Mouse (Mus musculus) forebrain, embryonic 14.5 days (tissue): Measurements from ENCODE around the gene Sarnp. TPM values are rescaled to one million over a fixed set of nuclear protein-coding genes. Genes with fewer than 3 reads are reported as not detected.
A peak's percentile ranks its signal among the peaks of the same experiment; 100 is the strongest.

ENCODE experiments used
- ATAC-seq: fragments of 200-750 bp; cut with Nextera tagmentation; 2 replicates; pipeline ENCODE4 v1.8.0; 2017; ENCODE audit warnings: mild to moderate bottlenecking, moderate library complexity
- DNase-seq: peaks from one replicate; pipeline ENCODE4 v3.0.0-alpha.2; 2015; ENCODE audit warnings: low spot score
- H3K27ac ChIP-seq: fragments of 300-500 bp; sonication (generic); 2 replicates; pipeline ENCODE4 v1.5.1; 2014; ENCODE audit warnings: low read depth, mild to moderate bottlenecking, control low read depth, low read length, moderate library complexity
- H3K27me3 ChIP-seq: fragments of 300-500 bp; sonication (generic); replicated peaks from 2 replicates; pipeline ENCODE4 v1.6.1; 2014; ENCODE audit warnings: low read length, control low read depth, mixed read lengths; ENCODE audit not compliant: control insufficient read depth, insufficient read depth
- H3K36me3 ChIP-seq: fragments of 300-500 bp; sonication (generic); 2 replicates; pipeline ENCODE4 v1.6.1; 2014; ENCODE audit warnings: low read length, control low read depth; ENCODE audit not compliant: control insufficient read depth, insufficient read depth
- H3K4me1 ChIP-seq: fragments of 300-500 bp; sonication (generic); 2 replicates; pipeline ENCODE4 v1.6.1; 2014; ENCODE audit warnings: antibody characterized with exemption, low read length, control low read depth; ENCODE audit not compliant: control insufficient read depth, insufficient read depth
- H3K4me2 ChIP-seq: fragments of 300-500 bp; sonication (generic); 2 replicates; pipeline ENCODE4 v1.6.1; 2014; ENCODE audit warnings: mild to moderate bottlenecking, control low read depth, low read length
- H3K4me3 ChIP-seq: fragments of 300-500 bp; sonication (generic); 2 replicates; pipeline ENCODE4 v1.5.1; 2014; ENCODE audit warnings: low read depth, low read length, control low read depth
- H3K9ac ChIP-seq: fragments of 300-500 bp; sonication (generic); 2 replicates; pipeline ENCODE4 v1.6.1; 2014; ENCODE audit warnings: mild to moderate bottlenecking, low read length, control low read depth, moderate library complexity
- H3K9me3 ChIP-seq: fragments of 300-500 bp; sonication (generic); replicated peaks from 2 replicates; pipeline ENCODE4 v1.6.1; 2016; ENCODE audit warnings: low read length, control low read depth, mixed read lengths; ENCODE audit not compliant: control insufficient read depth
- WGBS: fragments of 180-500 bp; shearing (Covaris S2); extraction: QIAGEN DNeasy Blood & Tissue Kit; methylation state at CpG from one replicate; pipeline ENCODE4 v1.1.7; 2014; 5-methylcytosine and 5-hydroxymethylcytosine counted together
- polyA plus RNA-seq: library from polyadenylated mRNA; unstranded; fragments of >200 nt; fragmentation: Nextera tagmentation; extraction: Ambion mirVana; gene quantifications from 2 replicates; pipeline ENCODE4 v1.2.1, GENCODE M21; 2014

Gene Sarnp
- polyA plus RNA-seq, 1 experiment from 2014 or later, result 218 TPM

DNA sequence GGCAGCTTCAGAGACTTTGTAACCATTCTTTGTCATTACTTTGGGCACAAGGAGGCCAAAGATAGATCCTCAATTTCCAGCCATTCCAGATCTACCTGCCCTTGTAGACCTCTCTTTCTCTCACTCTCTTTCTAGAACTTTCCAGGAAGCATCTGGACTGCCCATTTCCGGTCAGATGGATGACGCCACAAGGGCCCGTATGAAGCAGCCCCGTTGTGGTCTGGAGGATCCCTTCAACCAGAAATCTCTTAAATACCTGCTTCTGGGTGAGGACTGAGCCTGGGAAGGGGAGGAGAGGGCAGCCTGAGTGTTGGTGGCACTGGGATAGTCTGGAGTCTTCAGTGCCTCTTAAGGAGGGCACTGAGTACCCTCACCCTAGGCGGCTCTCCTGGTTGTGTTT, 22.7 kb upstream of the Sarnp start:
- H3K9ac ChIP-seq, result no peak overlapping the region
- no peak for ATAC-seq

DNA sequence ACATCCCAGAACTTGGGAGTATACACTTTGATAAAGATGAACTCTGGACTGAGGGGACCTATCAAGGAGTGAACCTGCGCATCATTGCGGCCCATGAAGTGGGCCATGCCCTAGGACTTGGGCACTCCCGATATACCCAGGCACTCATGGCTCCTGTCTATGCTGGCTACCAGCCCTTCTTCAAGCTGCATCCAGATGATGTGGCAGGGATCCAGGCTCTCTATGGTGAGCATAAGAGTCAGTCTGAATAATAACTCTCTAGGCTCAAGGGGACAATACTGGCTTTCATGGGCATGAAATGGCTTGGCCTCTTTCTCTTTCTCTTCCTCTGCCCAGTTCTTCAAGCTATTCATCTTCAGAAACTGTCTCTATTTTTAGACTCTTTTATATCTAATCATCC, 21.6 kb upstream of the Sarnp start:
- WGBS, result 91% methylated on average over 3 of the region's 3 CpGs
- Histone ChIP-seq H3K27me3 (no peaks in the 10 kb centered on the region), H3K4me3 (no peak overlapping the region), H3K9me3 (no peaks in the 10 kb centered on the region), H3K4me2 (no peak overlapping the region), H3K27ac (no peak overlapping the region), H3K9ac (no peak overlapping the region), H3K36me3 (peaks cover 7% of the 10 kb centered on the region; the same call in 1 of the 2 replicates), H3K4me1 (no peaks in the 10 kb centered on the region)
- no peak for ATAC-seq
- DNase-seq, result no peak

More for the DNA sequence above, 22.7 kb upstream of the Sarnp start:
- WGBS, result 95% methylated on average over 5 of the region's 5 CpGs
- DNase-seq, result no peak
- Histone ChIP-seq H3K4me1 (no peaks in the 10 kb centered on the region), H3K27ac (no peak overlapping the region), H3K27me3 (no peaks in the 10 kb centered on the region), H3K36me3 (no peaks in the 10 kb centered on the region), H3K4me3 (no peak overlapping the region), H3K4me2 (no peak overlapping the region), H3K9me3 (no peaks in the 10 kb centered on the region)

- H3K9me3 ChIP-seq, result no peaks in the 10 kb centered on the region
- H3K4me3 ChIP-seq, result no peak overlapping the region
- H3K27ac ChIP-seq, result no peak overlapping the region
- H3K4me1 ChIP-seq, result peaks cover 8% of the 10 kb centered on the region; the same call in 1 of the 2 replicates
- H3K9ac ChIP-seq, result no peak overlapping the region
- peaks cover 7% of the 10 kb centered on the region; the same call in 1 of the 2 replicates for H3K36me3 ChIP-seq
- no peak overlapping the region for H3K4me2 ChIP-seq
- no peak for ATAC-seq
- H3K27me3 ChIP-seq, result no peaks in the 10 kb centered on the region
- 98% methylated on average over 8 of the region's 8 CpGs for WGBS
- no peak for DNase-seq
Measured at GRCm38 (mm10) chr10:128798676-128799075, 18.5 kb upstream of the Sarnp start.

DNA sequence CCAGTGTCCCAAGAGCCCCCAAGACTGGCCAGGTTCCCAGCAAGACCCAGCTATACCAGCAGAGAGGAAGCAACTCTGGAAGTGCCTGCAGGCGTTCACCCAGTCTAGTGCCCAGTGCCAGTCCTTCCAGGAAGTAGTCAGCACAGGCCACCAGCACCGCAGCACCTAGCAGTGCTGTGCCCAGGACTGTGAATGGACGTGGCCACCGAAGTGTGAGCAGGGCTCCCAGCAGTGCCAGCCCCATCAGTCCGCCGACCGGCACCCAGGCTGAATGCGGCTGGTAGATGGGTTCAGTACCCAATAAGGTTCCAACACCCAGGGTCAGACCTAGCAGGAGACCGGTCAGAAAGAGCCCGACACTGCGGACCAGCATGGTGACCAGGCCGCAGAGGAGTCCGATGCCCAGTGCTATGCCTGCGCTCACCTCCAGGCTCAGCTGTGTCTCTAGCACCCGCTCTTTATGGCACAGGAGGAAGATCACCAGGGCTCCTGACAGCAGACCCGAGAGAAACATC, 15.1 kb upstream of the Sarnp start:
- Histone ChIP-seq H3K27ac (no peak overlapping the region), H3K36me3 (peaks cover 10% of the 10 kb centered on the region; the same call in 1 of the 2 replicates), H3K27me3 (no peaks in the 10 kb centered on the region), H3K9ac (no peak overlapping the region), H3K9me3 (no peaks in the 10 kb centered on the region), H3K4me2 (no peak overlapping the region), H3K4me3 (no peak overlapping the region), H3K4me1 (peaks cover 20% of the 10 kb centered on the region)
- DNase-seq (no peak), ATAC-seq (no peak)
- WGBS, result 90% methylated on average over 16 of the region's 16 CpGs

- peak overlapping the region; percentile 82 for H3K4me2 ChIP-seq
- H3K4me1 ChIP-seq, result peaks cover 30% of the 10 kb centered on the region
- no peaks in the 10 kb centered on the region for H3K27me3 ChIP-seq
- H3K27ac ChIP-seq, result no peak overlapping the region
- ATAC-seq (no peak), DNase-seq (no peak)
- WGBS, result 75% methylated on average over 4 of the region's 4 CpGs
- H3K4me3 ChIP-seq, result no peak overlapping the region
- no peaks in the 10 kb centered on the region for H3K9me3 ChIP-seq
- H3K36me3 ChIP-seq, result peaks cover 16% of the 10 kb centered on the region
- H3K9ac ChIP-seq, result peak overlapping the region; percentile 80; the same call in 1 of the 2 replicates
Measured at GRCm38 (mm10) chr10:128802956-128803355, 14.2 kb upstream of the Sarnp start.

DNA sequence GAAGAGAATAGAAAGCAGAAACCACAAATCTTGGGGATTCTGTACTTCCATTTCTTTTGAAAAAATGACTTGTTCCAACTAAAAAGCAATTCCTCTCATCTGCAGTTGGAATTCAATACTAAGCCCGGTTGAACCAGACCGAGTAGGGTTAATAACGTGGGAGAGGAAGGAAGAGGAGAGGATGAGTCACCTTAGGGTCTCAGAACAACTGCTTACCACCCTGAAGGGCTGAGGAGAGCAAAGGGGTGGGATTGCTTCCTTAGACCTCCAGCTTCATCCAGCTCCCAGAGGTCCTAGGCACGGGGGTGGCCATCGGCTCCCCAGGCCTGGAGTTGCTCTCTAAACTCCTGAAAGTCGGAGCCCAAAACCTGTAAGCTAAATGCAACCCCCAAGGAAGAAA, 13.8 kb upstream of the Sarnp start:
- H3K27me3 ChIP-seq, result no peaks in the 10 kb centered on the region
- H3K9me3 ChIP-seq, result no peaks in the 10 kb centered on the region
- H3K4me2 ChIP-seq, result peak overlapping the region; percentile 82
- H3K4me1 ChIP-seq, result peaks cover 33% of the 10 kb centered on the region
- H3K36me3 ChIP-seq, result peaks cover 19% of the 10 kb centered on the region
- H3K9ac ChIP-seq, result peak overlapping the region; percentile 80
- no peak for ATAC-seq
- H3K27ac ChIP-seq, result 0 out of 2 replicates have a peak overlapping the region, but pooled peaks have one; percentile 97
- no peak for DNase-seq
- peak overlapping the region; percentile 81 for H3K4me3 ChIP-seq
- 11% methylated on average over 6 of the region's 6 CpGs for WGBS

DNA sequence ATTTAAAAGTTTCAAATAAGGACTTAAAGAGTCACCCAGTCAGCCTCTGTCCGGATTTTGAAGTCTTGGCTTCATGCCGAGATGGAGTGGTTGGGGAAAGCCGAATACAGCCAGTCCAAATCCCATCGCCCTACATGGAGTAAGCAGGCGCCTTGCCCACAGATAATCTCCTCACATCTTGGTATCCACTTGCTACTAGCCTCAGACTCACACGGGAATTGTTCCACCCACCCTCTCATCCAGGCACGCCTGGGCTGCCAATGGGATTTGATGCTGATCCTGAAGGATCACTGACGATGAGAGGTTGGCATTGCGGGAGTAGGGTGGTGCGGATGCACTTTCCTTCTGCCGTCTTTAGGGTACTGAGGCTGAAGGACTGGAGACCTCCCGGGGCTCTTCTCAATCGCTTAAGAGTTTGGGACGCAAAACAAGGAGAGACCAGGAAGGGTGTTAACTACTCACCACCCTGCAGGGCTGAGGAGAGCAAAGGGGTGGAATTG, 13.3 kb upstream of the Sarnp start, which contains the start of gene Dnajc14:
Gene Dnajc14, plus strand, starts transcription at position 292 of the 500 bp plus-strand sequence.
- no peaks in the 10 kb centered on the region for H3K27me3 ChIP-seq
- WGBS, result under 1% methylated on average over 14 of the region's 14 CpGs
- peak within 1 kb of the TSS; percentile 80 for H3K9ac ChIP-seq
- H3K4me2 ChIP-seq, result peak within 1 kb of the TSS; percentile 82
- H3K27ac ChIP-seq, result peak within 1 kb of the TSS; percentile 97
- peaks cover 37% of the 10 kb centered on the region for H3K4me1 ChIP-seq
- no peaks in the 10 kb centered on the region for H3K9me3 ChIP-seq
- peak; percentile 77 for DNase-seq
- peak; percentile 20 for ATAC-seq
- H3K36me3 ChIP-seq, result peaks cover 23% of the 10 kb centered on the region
- peak within 1 kb of the TSS; percentile 81 for H3K4me3 ChIP-seq

- H3K4me2 ChIP-seq, result peak within 1 kb of the TSS; percentile 82
- H3K9ac ChIP-seq, result peak within 1 kb of the TSS; percentile 80
- H3K4me1 ChIP-seq, result peaks cover 43% of the 10 kb centered on the region
- ATAC-seq (peak; percentile 69), DNase-seq (peak; percentile 91)
- WGBS, result under 1% methylated on average over 28 of the region's 28 CpGs
- no peaks in the 10 kb centered on the region for H3K27me3 ChIP-seq
- H3K9me3 ChIP-seq, result no peaks in the 10 kb centered on the region
- H3K4me3 ChIP-seq, result peak within 1 kb of the TSS; percentile 81
- peaks cover 25% of the 10 kb centered on the region for H3K36me3 ChIP-seq
- peak within 1 kb of the TSS; percentile 97 for H3K27ac ChIP-seq
Measured at GRCm38 (mm10) chr10:128804271-128805091, 12.7 kb upstream of the Sarnp start, which contains the start of gene Tmem198b. Tmem198b (minus strand) TSS chr10:128804370.
